Mouse (Mus musculus): ENCODE data around the gene Rgs8.

DNA sequence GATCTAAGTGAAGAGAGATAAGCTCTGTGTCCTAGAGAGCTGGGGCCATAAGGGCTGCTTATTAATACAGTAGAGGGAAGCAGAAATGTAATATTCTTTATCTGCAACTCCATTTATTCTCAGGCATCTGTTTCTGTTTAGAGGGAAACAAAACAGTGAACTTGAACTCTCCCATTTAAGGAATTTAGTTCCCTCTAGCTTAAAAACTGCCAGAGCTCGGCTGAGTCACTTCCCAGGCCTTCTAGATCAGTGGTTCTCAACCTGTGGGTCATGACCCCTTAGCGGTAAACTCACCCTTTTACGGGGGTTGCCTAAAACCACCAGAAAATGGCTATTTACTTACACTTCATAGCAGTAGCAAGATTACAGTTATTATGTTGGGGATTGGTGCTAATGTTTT lies 32.8 kb downstream of the Rgs8 start:
- TF ChIP-seq POLR2A (IDR thresholded peaks at IDR 0.05; ENCODE audit: low read depth, low read length) (no peak), CTCF (conservative IDR thresholded peaks at IDR 0.05; ENCODE audit: insufficient read depth, insufficient read length, low read depth, low read length) (no peak)
